Mouse (Mus musculus) macrophage (primary cell): ENCODE measurements around the gene Ppm1e. TPM values are rescaled to one million over a fixed set of nuclear protein-coding genes. Genes with fewer than 3 reads are reported as not detected.
"Not testable (repeated sequence)": the region's sequence is repeated elsewhere in the genome, so short reads cannot be mapped to it uniquely, and the experiment has no call there.

Experiments
- H3K27ac ChIP-seq: fragments of 350-480 bp; formaldehyde crosslinking; 2 replicates; pipeline ENCODE4 v1.9.0; 2021
- H3K36me3 ChIP-seq: fragments of 350-480 bp; formaldehyde crosslinking; 2 replicates; pipeline ENCODE4 v1.9.0; 2021; ENCODE audit errors: inconsistent target
- H3K4me3 ChIP-seq: fragments of 350-480 bp; formaldehyde crosslinking; 2 replicates; pipeline ENCODE4 v1.9.0; 2021; ENCODE audit errors: inconsistent target
- H3K79me2 ChIP-seq: fragments of 350-480 bp; formaldehyde crosslinking; 2 replicates; pipeline ENCODE4 v1.9.0; 2021; ENCODE audit errors: inconsistent target
- WGBS: methylation state at CpG from one replicate; pipeline ENCODE4 v1.1.7; 2026; ENCODE audit warnings: inconsistent platforms; ENCODE audit not compliant: missing documents; 5-methylcytosine and 5-hydroxymethylcytosine counted together
- polyA plus RNA-seq: library from polyadenylated mRNA; stranded (reverse); fragments of 250-400 nt; gene quantifications from 3 replicates; pipeline ENCODE4 v1.2.4, GENCODE M21; 2018; ENCODE audit warnings: inconsistent platforms

Gene Ppm1e
- polyA plus RNA-seq, 1 experiment from 2014 or later: 0.26 TPM

- H3K4me3 ChIP-seq: no peak overlapping the region
- no peak overlapping the region for H3K27ac ChIP-seq
- H3K36me3 ChIP-seq: no peaks in the 10 kb centered on the region
- no peaks in the 10 kb centered on the region for H3K79me2 ChIP-seq
- WGBS: 89% methylated on average over 4 of the region's 4 CpGs
Measured at GRCm38 (mm10) chr11:87278807-87279206, 80.0 kb downstream of the Ppm1e start.

GRCm38 (mm10) chr11:87276240-87276985 is 82.4 kb downstream of the Ppm1e start:
- no peak overlapping the region for H3K27ac ChIP-seq
- no peaks in the 10 kb centered on the region for H3K79me2 ChIP-seq
- H3K36me3 ChIP-seq: no peaks in the 10 kb centered on the region
- WGBS: 20% methylated on average over 1 of the region's 5 CpGs
- no peak overlapping the region for H3K4me3 ChIP-seq

- H3K27ac ChIP-seq: no peak overlapping the region
- WGBS: 87% methylated on average over 5 of the region's 7 CpGs
Measured at GRCm38 (mm10) chr11:87275420-87276048, 83.3 kb downstream of the Ppm1e start.

GRCm38 (mm10) chr11:87272725-87273124 is 86.1 kb downstream of the Ppm1e start:
- no peak overlapping the region for H3K27ac ChIP-seq
- H3K4me3 ChIP-seq: no peak overlapping the region
- H3K79me2 ChIP-seq: no peaks in the 10 kb centered on the region
- no peaks in the 10 kb centered on the region for H3K36me3 ChIP-seq
- 95% methylated on average over 5 of the region's 5 CpGs for WGBS

More at GRCm38 (mm10) chr11:87275420-87276048, 83.3 kb downstream of the Ppm1e start:
- H3K36me3 ChIP-seq: no peaks in the 10 kb centered on the region
- no peak overlapping the region for H3K4me3 ChIP-seq
- H3K79me2 ChIP-seq: no peaks in the 10 kb centered on the region

GRCm38 (mm10) chr11:87271479-87271878 is 87.3 kb downstream of the Ppm1e start:
- 100% methylated on average over 1 of the region's 1 CpGs for WGBS
- H3K36me3 ChIP-seq: no peaks in the 10 kb centered on the region
- H3K79me2 ChIP-seq: no peaks in the 10 kb centered on the region
- no peak overlapping the region for H3K4me3 ChIP-seq
- no peak overlapping the region for H3K27ac ChIP-seq

- H3K4me3 ChIP-seq: no peak overlapping the region
- no peak overlapping the region for H3K27ac ChIP-seq
- H3K36me3 ChIP-seq: no peaks in the 10 kb centered on the region
- no peaks in the 10 kb centered on the region for H3K79me2 ChIP-seq
- WGBS: no CpG with 5 or more reads among the region's 2 CpGs
Measured at GRCm38 (mm10) chr11:87270958-87271357, 87.9 kb downstream of the Ppm1e start.

- WGBS: 86% methylated on average over 4 of the region's 4 CpGs
- no peak overlapping the region for H3K4me3 ChIP-seq
- H3K79me2 ChIP-seq: no peaks in the 10 kb centered on the region
- H3K36me3 ChIP-seq: no peaks in the 10 kb centered on the region
- H3K27ac ChIP-seq: no peak overlapping the region
Measured at GRCm38 (mm10) chr11:87270446-87270845, 88.4 kb downstream of the Ppm1e start.

- H3K4me3 ChIP-seq: no peak overlapping the region
- no peaks in the 10 kb centered on the region for H3K36me3 ChIP-seq
- WGBS: 82% methylated on average over 2 of the region's 2 CpGs
- H3K27ac ChIP-seq: no peak overlapping the region
- H3K79me2 ChIP-seq: no peaks in the 10 kb centered on the region
Measured at GRCm38 (mm10) chr11:87268803-87269202, 90.0 kb downstream of the Ppm1e start.

- no peaks in the 10 kb centered on the region for H3K36me3 ChIP-seq
Measured at GRCm38 (mm10) chr11:87266246-87266645, 92.6 kb downstream of the Ppm1e start.

GRCm38 (mm10) chr11:87263946-87264345 is 94.9 kb downstream of the Ppm1e start:
- H3K4me3 ChIP-seq: no peak overlapping the region
- H3K27ac ChIP-seq: no peak overlapping the region
- no peaks in the 10 kb centered on the region for H3K79me2 ChIP-seq
- WGBS: 50% methylated on average over 7 of the region's 7 CpGs
- no peaks in the 10 kb centered on the region for H3K36me3 ChIP-seq

More at GRCm38 (mm10) chr11:87266246-87266645, 92.6 kb downstream of the Ppm1e start:
- no peak overlapping the region for H3K27ac ChIP-seq
- whole genome bisulfite sequencing: 90% methylated on average over 4 of the region's 4 CpGs
- H3K4me3 ChIP-seq: no peak overlapping the region
- no peaks in the 10 kb centered on the region for H3K79me2 ChIP-seq

- WGBS: 81% methylated on average over 4 of the region's 4 CpGs
- not testable (repeated sequence) for H3K4me3 ChIP-seq, H3K36me3 ChIP-seq, H3K79me2 ChIP-seq, H3K27ac ChIP-seq
Measured at GRCm38 (mm10) chr11:87261705-87262104, 97.1 kb downstream of the Ppm1e start.

GRCm38 (mm10) chr11:87259792-87260191 is 99.0 kb downstream of the Ppm1e start:
- Histone ChIP-seq H3K79me2 (no peaks in the 10 kb centered on the region), H3K36me3 (no peaks in the 10 kb centered on the region), H3K27ac (no peak overlapping the region), H3K4me3 (no peak overlapping the region)
- WGBS: 29% methylated on average over 10 of the region's 10 CpGs

GRCm38 (mm10) chr11:87257282-87257681 is 101.5 kb downstream of the Ppm1e start:
- 95% methylated on average over 5 of the region's 5 CpGs for WGBS
- no peaks in the 10 kb centered on the region for H3K36me3 ChIP-seq
- no peak overlapping the region for H3K27ac ChIP-seq
- H3K79me2 ChIP-seq: no peaks in the 10 kb centered on the region
- no peak overlapping the region for H3K4me3 ChIP-seq

- no peaks in the 10 kb centered on the region for H3K79me2 ChIP-seq
- 63% methylated on average over 5 of the region's 5 CpGs for WGBS
- H3K4me3 ChIP-seq: no peak overlapping the region
- no peak overlapping the region for H3K27ac ChIP-seq
- H3K36me3 ChIP-seq: no peaks in the 10 kb centered on the region
Measured at GRCm38 (mm10) chr11:87254149-87254548, 104.7 kb downstream of the Ppm1e start.

- Histone ChIP-seq H3K27ac (no peak overlapping the region), H3K4me3 (no peak overlapping the region), H3K36me3 (no peaks in the 10 kb centered on the region), H3K79me2 (no peaks in the 10 kb centered on the region)
- 87% methylated on average over 6 of the region's 6 CpGs for WGBS
Measured at GRCm38 (mm10) chr11:87253294-87253693, 105.5 kb downstream of the Ppm1e start.
